Mouse (Mus musculus): ENCODE data around the gene Zfp965.
"Not testable (repeated sequence)": the region's sequence is repeated elsewhere in the genome, so short reads cannot be mapped to it uniquely, and the experiment has no call there.

Zfp965 gene

GRCm38 (mm10) chr2:175469685-175470084 is at the start of gene Zfp965:
Gene Zfp965, plus strand, starts transcription at chr2:175469985.
- DNase-seq, result not testable (repeated sequence)

- DNase-seq, result not testable (repeated sequence)
These were observed 34.1 kb upstream of the Zfp965 start, which contains the start of gene Gm4724 for GRCm38 (mm10) chr2:175435707-175436106. Gene Gm4724, minus strand, starts transcription at chr2:175435807.

Data from kidney, adult 18-20 months (tissue).